Mouse (Mus musculus) forebrain, embryonic 13.5 days (tissue): ENCODE measurements around the gene Olfr995. TPM values are rescaled to one million over a fixed set of nuclear protein-coding genes. Genes with fewer than 3 reads are reported as not detected.

Source experiments
- ATAC-seq: fragments of 200-750 bp; cut with Nextera tagmentation; 2 replicates; pipeline ENCODE4 v1.8.0; 2017
- H3K27ac ChIP-seq: fragments of 300-500 bp; sonication (generic); 2 replicates; pipeline ENCODE4 v1.5.1; 2015; ENCODE audit warnings: inconsistent platforms, mild to moderate bottlenecking, moderate library complexity
- H3K27me3 ChIP-seq: fragments of 300-500 bp; sonication (generic); 2 replicates; pipeline ENCODE4 v1.6.1; 2015; ENCODE audit warnings: mild to moderate bottlenecking, inconsistent platforms
- H3K36me3 ChIP-seq: fragments of 300-500 bp; sonication (generic); 2 replicates; pipeline ENCODE4 v1.6.1; 2015; ENCODE audit warnings: mild to moderate bottlenecking, inconsistent platforms; ENCODE audit not compliant: poor library complexity, severe bottlenecking
- H3K4me1 ChIP-seq: fragments of 300-500 bp; sonication (generic); 2 replicates; pipeline ENCODE4 v1.6.1; 2015; ENCODE audit warnings: inconsistent platforms
- H3K4me2 ChIP-seq: fragments of 300-500 bp; sonication (generic); 2 replicates; pipeline ENCODE4 v1.6.1; 2015; ENCODE audit warnings: inconsistent platforms, mild to moderate bottlenecking, moderate library complexity
- H3K4me3 ChIP-seq: fragments of 300-500 bp; sonication (generic); 2 replicates; pipeline ENCODE4 v1.5.1; 2015; ENCODE audit warnings: mild to moderate bottlenecking, inconsistent platforms
- H3K9ac ChIP-seq: fragments of 300-500 bp; sonication (generic); 2 replicates; pipeline ENCODE4 v1.6.1; 2015; ENCODE audit warnings: mild to moderate bottlenecking, inconsistent platforms
- H3K9me3 ChIP-seq: fragments of 300-500 bp; sonication (generic); replicated peaks from 2 replicates; pipeline ENCODE4 v1.6.1; 2016; ENCODE audit warnings: inconsistent platforms
- WGBS: fragments of 180-500 bp; shearing (Covaris S2); methylation state at CpG from one replicate; pipeline ENCODE4 v1.1.7; 2015; 5-methylcytosine and 5-hydroxymethylcytosine counted together
- polyA plus RNA-seq: library from polyadenylated mRNA; unstranded; fragments of >200 nt; fragmentation: Nextera tagmentation; extraction: Ambion mirVana; gene quantifications from 2 replicates; pipeline ENCODE4 v1.2.1, GENCODE M21; 2015

The Olfr995 gene
- polyA plus RNA-seq: not detected in 2 replicates

- H3K4me2 ChIP-seq: no peak within 1 kb of the TSS
- H3K9me3 ChIP-seq: no peaks in the 10 kb centered on the region
- no peak within 1 kb of the TSS for H3K27ac ChIP-seq
- ATAC-seq: no peak
- H3K27me3 ChIP-seq: no peaks in the 10 kb centered on the region
- H3K4me3 ChIP-seq: no peak within 1 kb of the TSS
- H3K9ac ChIP-seq: no peak within 1 kb of the TSS
- WGBS: 9% methylated on average over 1 of the region's 1 CpGs
- H3K4me1 ChIP-seq: no peaks in the 10 kb centered on the region
- no peaks in the 10 kb centered on the region for H3K36me3 ChIP-seq
These were observed at the start of gene Olfr995 for GRCm38 (mm10) chr2:85443539-85443938. Gene Olfr995, minus strand, starts transcription at chr2:85443639.

GRCm38 (mm10) chr2:85490396-85490795, 47.0 kb upstream of the Olfr995 start:
- WGBS: 75% methylated on average over 5 of the region's 5 CpGs
- no peaks in the 10 kb centered on the region for H3K9me3 ChIP-seq
- no peak overlapping the region for H3K9ac ChIP-seq
- no peak overlapping the region for H3K4me3 ChIP-seq
- no peak overlapping the region for H3K27ac ChIP-seq
- H3K4me2 ChIP-seq: no peak overlapping the region
- H3K27me3 ChIP-seq: no peaks in the 10 kb centered on the region
- no peaks in the 10 kb centered on the region for H3K4me1 ChIP-seq
- no peaks in the 10 kb centered on the region for H3K36me3 ChIP-seq
- no peak for ATAC-seq

- Histone ChIP-seq H3K9me3 (no peaks in the 10 kb centered on the region), H3K27ac (no peak overlapping the region), H3K4me3 (no peak overlapping the region), H3K4me2 (no peak overlapping the region), H3K36me3 (no peaks in the 10 kb centered on the region), H3K9ac (no peak overlapping the region), H3K27me3 (no peaks in the 10 kb centered on the region), H3K4me1 (no peaks in the 10 kb centered on the region)
- no peak for ATAC-seq
- 82% methylated on average over 3 of the region's 3 CpGs for WGBS
These were observed 23.4 kb upstream of the Olfr995 start for GRCm38 (mm10) chr2:85466801-85467325.

- Histone ChIP-seq H3K9ac (no peak overlapping the region), H3K4me2 (no peak overlapping the region), H3K9me3 (no peaks in the 10 kb centered on the region), H3K27ac (no peak overlapping the region), H3K36me3 (no peaks in the 10 kb centered on the region), H3K27me3 (no peaks in the 10 kb centered on the region), H3K4me3 (no peak overlapping the region), H3K4me1 (no peaks in the 10 kb centered on the region)
- ATAC-seq: no peak
These were observed 893 bp downstream of the Olfr995 start for GRCm38 (mm10) chr2:85442546-85442945.

- 91% methylated on average over 3 of the region's 3 CpGs for WGBS
These were observed 7.1 kb downstream of the Olfr995 start, which contains the start of gene Olfr994 for GRCm38 (mm10) chr2:85436351-85436750. Gene Olfr994, minus strand, starts transcription at chr2:85436451.

GRCm38 (mm10) chr2:85425893-85426292, 17.5 kb downstream of the Olfr995 start:
- Histone ChIP-seq H3K4me2 (no peak overlapping the region), H3K27ac (no peak overlapping the region), H3K9me3 (no peaks in the 10 kb centered on the region), H3K4me1 (no peaks in the 10 kb centered on the region), H3K36me3 (no peaks in the 10 kb centered on the region), H3K9ac (no peak overlapping the region), H3K27me3 (no peaks in the 10 kb centered on the region), H3K4me3 (no peak overlapping the region)
- ATAC-seq: no peak
- WGBS: 87% methylated on average over 1 of the region's 1 CpGs

More at GRCm38 (mm10) chr2:85436351-85436750, 7.1 kb downstream of the Olfr995 start, which contains the start of gene Olfr994:
- H3K36me3 ChIP-seq: no peaks in the 10 kb centered on the region
- no peak within 1 kb of the TSS for H3K4me2 ChIP-seq
- no peak within 1 kb of the TSS for H3K9ac ChIP-seq
- H3K4me3 ChIP-seq: no peak within 1 kb of the TSS
- no peaks in the 10 kb centered on the region for H3K9me3 ChIP-seq
- no peak for ATAC-seq
- no peaks in the 10 kb centered on the region for H3K4me1 ChIP-seq
- H3K27me3 ChIP-seq: no peaks in the 10 kb centered on the region
- no peak within 1 kb of the TSS for H3K27ac ChIP-seq

- H3K9ac ChIP-seq: no peak within 1 kb of the TSS
- H3K4me2 ChIP-seq: no peak within 1 kb of the TSS
- no peak within 1 kb of the TSS for H3K27ac ChIP-seq
- H3K9me3 ChIP-seq: no peaks in the 10 kb centered on the region
- H3K4me3 ChIP-seq: no peak within 1 kb of the TSS
- no peaks in the 10 kb centered on the region for H3K36me3 ChIP-seq
- H3K4me1 ChIP-seq: no peaks in the 10 kb centered on the region
- H3K27me3 ChIP-seq: no peaks in the 10 kb centered on the region
- ATAC-seq: no peak
These were observed 28.7 kb downstream of the Olfr995 start, which contains the start of gene Olfr993 for GRCm38 (mm10) chr2:85414777-85415176. Gene Olfr993, minus strand, starts transcription at chr2:85414877.

- H3K4me3 ChIP-seq: no peak within 1 kb of the TSS
- no peaks in the 10 kb centered on the region for H3K9me3 ChIP-seq
- H3K4me2 ChIP-seq: no peak within 1 kb of the TSS
- no peak within 1 kb of the TSS for H3K27ac ChIP-seq
- ATAC-seq: no peak
- no peaks in the 10 kb centered on the region for H3K4me1 ChIP-seq
- no peak within 1 kb of the TSS for H3K9ac ChIP-seq
- 66% methylated on average over 2 of the region's 2 CpGs for WGBS
- no peaks in the 10 kb centered on the region for H3K36me3 ChIP-seq
- H3K27me3 ChIP-seq: no peaks in the 10 kb centered on the region
These were observed 34.1 kb downstream of the Olfr995 start, which contains the start of gene Olfr992 for GRCm38 (mm10) chr2:85409369-85409768. Gene Olfr992, minus strand, starts transcription at chr2:85409469.

Other genes starting within 250 kb of the Olfr995 start
- gene Lrrc55, start 246.4 kb downstream of the Olfr995 start, polyA plus RNA-seq: 4.5 and 6.2 TPM in 2 replicates
- not detected in 2 replicates for gene Olfr987, start 104.3 kb downstream of the Olfr995 start, polyA plus RNA-seq
- gene Olfr988, start 80.4 kb downstream of the Olfr995 start, polyA plus RNA-seq: not detected in 2 replicates
- not detected in 2 replicates for gene Olfr992, start 34.2 kb downstream of the Olfr995 start, polyA plus RNA-seq
- not detected in 2 replicates for gene Olfr993, start 28.8 kb downstream of the Olfr995 start, polyA plus RNA-seq
- gene Olfr994, start 7.2 kb downstream of the Olfr995 start, polyA plus RNA-seq: not detected in 2 replicates
- not detected in 2 replicates for gene 4833423E24Rik, start 75.4 kb upstream of the Olfr995 start, polyA plus RNA-seq
- gene Olfr996, start 135.6 kb upstream of the Olfr995 start, polyA plus RNA-seq: not detected in 2 replicates
- gene Olfr998, start 145.3 kb upstream of the Olfr995 start, polyA plus RNA-seq: not detected in 2 replicates
- gene Olfr1000, start 168.3 kb upstream of the Olfr995 start, polyA plus RNA-seq: not detected in 2 replicates
- gene Olfr1002, start 207.1 kb upstream of the Olfr995 start, polyA plus RNA-seq: not detected in 2 replicates
- gene Olfr154, start 220.8 kb upstream of the Olfr995 start, polyA plus RNA-seq: not detected in 2 replicates
- not detected in 2 replicates for gene Olfr1006, start 235.1 kb upstream of the Olfr995 start, polyA plus RNA-seq
- not detected in 2 replicates for gene Olfr1008, start 245.8 kb upstream of the Olfr995 start, polyA plus RNA-seq